Mouse (Mus musculus) C2C12 (cell line): ENCODE measurements around the gene Styk1.

Experiments
- CTCF ChIP-seq: IDR thresholded peaks from one replicate; pipeline ENCODE4 v1.5.1; 2011; ENCODE audit not compliant: control insufficient read depth, insufficient read depth, insufficient read length
- MYOD1 ChIP-seq: IDR thresholded peaks from one replicate; pipeline ENCODE4 v1.6.1; 2011; ENCODE audit warnings: low read depth; ENCODE audit not compliant: control insufficient read depth, insufficient read length
- USF1 ChIP-seq: IDR thresholded peaks from one replicate; pipeline ENCODE4 v1.6.1; 2011; ENCODE audit warnings: low read depth, mild to moderate bottlenecking, control low read depth, moderate library complexity

GRCm38 (mm10) chr6:131272311-131272710 lies 81.1 kb downstream of the Styk1 start:
- TF ChIP-seq CTCF (no peak), USF1 (no peak), MYOD1 (no peak)
